Mouse (Mus musculus) CH12.LX (cell line): Measurements from ENCODE around the gene Slc9c1. TPM values are rescaled to one million over a fixed set of nuclear protein-coding genes. Genes with fewer than 3 reads are reported as not detected.

ENCODE experiments used
- DNase-seq: peaks from one replicate; pipeline ENCODE4 v3.0.0-alpha.2; 2013; ENCODE audit errors: extremely low read depth
- H3K27ac ChIP-seq: 2 replicates; pipeline ENCODE4 v1.5.1; 2012; ENCODE audit warnings: low read depth, mild to moderate bottlenecking, control low read depth, moderate library complexity; ENCODE audit not compliant: insufficient read depth
- H3K27me3 ChIP-seq: replicated peaks from 2 replicates; pipeline ENCODE3; 2012; ENCODE audit warnings: inconsistent platforms
- H3K36me3 ChIP-seq, 2 experiments: replicated peaks in 1 of 2; 2 replicates each; pipeline versions ENCODE3 to v1.6.1; 2012; ENCODE audit warnings: inconsistent platforms in 1 of 2, low read length in 1 of 2, mild to moderate bottlenecking in 1 of 2, mixed read lengths in 1 of 2, moderate library complexity in 1 of 2; ENCODE audit not compliant: control insufficient read depth in 1 of 2, insufficient read depth in 1 of 2
- H3K4me1 ChIP-seq, 2 experiments: 2 replicates each; pipeline ENCODE4 v1.6.1; 2012; ENCODE audit warnings: inconsistent platforms in 1 of 2, moderate library complexity in 1 of 2; ENCODE audit not compliant: insufficient read depth in 2 of 2, control insufficient read depth in 1 of 2
- H3K4me2 ChIP-seq: 2 replicates; pipeline ENCODE4 v1.6.1; 2012; ENCODE audit warnings: low read depth, mild to moderate bottlenecking, control low read depth; ENCODE audit not compliant: poor library complexity, insufficient read depth, severe bottlenecking
- H3K4me3 ChIP-seq, 3 experiments: fragments of 150-350 bp in 1 of 3; sonication (generic) in 1 of 3; replicated peaks in 1 of 3; 2 replicates each; pipeline versions ENCODE3 to v1.5.1; 2011 to 2012; ENCODE audit warnings: low read depth in 2 of 3, low read length in 2 of 3, mild to moderate bottlenecking in 2 of 3, moderate library complexity in 2 of 3, control low read depth in 1 of 3, improper control_type of control experiment in 1 of 3, inconsistent platforms in 1 of 3, mixed read lengths in 1 of 3; ENCODE audit not compliant: poor library complexity in 1 of 3
- H3K79me2 ChIP-seq: replicated peaks from 2 replicates; pipeline ENCODE4 v1.6.1; 2012; ENCODE audit warnings: mild to moderate bottlenecking, moderate library complexity; ENCODE audit not compliant: control insufficient read depth, poor library complexity, insufficient read depth, severe bottlenecking; ENCODE audit errors: extremely low read depth
- H3K9ac ChIP-seq: 2 replicates; pipeline ENCODE4 v1.6.1; 2012; ENCODE audit warnings: low read depth, mild to moderate bottlenecking, control low read depth, moderate library complexity; ENCODE audit not compliant: insufficient read depth
- H3K9me3 ChIP-seq: replicated peaks from 2 replicates; pipeline ENCODE3; 2012; ENCODE audit warnings: low read length, inconsistent platforms, mixed read lengths
- BHLHE40 ChIP-seq: IDR thresholded peaks from 2 replicates; pipeline ENCODE4 v1.6.1; 2011; ENCODE audit warnings: mild to moderate bottlenecking, low read depth, low read length, improper control_type of control experiment
- CTCF ChIP-seq, 2 experiments: IDR thresholded peaks in 1 of 2; conservative IDR thresholded peaks in 1 of 2; 2 replicates each; pipeline ENCODE4 v1.5.1; 2011 to 2012; ENCODE audit warnings: low read depth in 2 of 2, low read length in 2 of 2, improper control_type of control experiment in 1 of 2, inconsistent platforms in 1 of 2, mild to moderate bottlenecking in 1 of 2, moderate library complexity in 1 of 2
- E2F4 ChIP-seq: IDR thresholded peaks from 2 replicates; pipeline ENCODE4 v1.6.1; 2011; ENCODE audit warnings: low read depth, low read length, improper control_type of control experiment; ENCODE audit not compliant: insufficient replicate concordance
- ELF1 ChIP-seq: IDR thresholded peaks from 2 replicates; pipeline ENCODE4 v1.6.1; 2014; ENCODE audit warnings: low read depth, mild to moderate bottlenecking, inconsistent platforms, low read length, improper control_type of control experiment
- EP300 ChIP-seq: IDR thresholded peaks from 2 replicates; pipeline ENCODE4 v1.6.1; 2011; ENCODE audit warnings: low read length, improper control_type of control experiment
- ETS1 ChIP-seq: conservative IDR thresholded peaks from 2 replicates; pipeline ENCODE4 v1.6.1; 2012; ENCODE audit warnings: low read depth, mild to moderate bottlenecking, inconsistent platforms, low read length, improper control_type of control experiment, moderate library complexity
- GABPA ChIP-seq: IDR thresholded peaks from 2 replicates; pipeline ENCODE4 v1.6.1; 2012; ENCODE audit warnings: low read depth, low read length, improper control_type of control experiment, inconsistent platforms; ENCODE audit not compliant: insufficient replicate concordance
- HCFC1 ChIP-seq: IDR thresholded peaks from 2 replicates; pipeline ENCODE4 v1.6.1; 2012; ENCODE audit warnings: low read depth, mild to moderate bottlenecking, inconsistent platforms, low read length, improper control_type of control experiment
- IRF4 ChIP-seq: IDR thresholded peaks from 2 replicates; pipeline ENCODE4 v1.6.1; 2014; ENCODE audit warnings: low read depth, mild to moderate bottlenecking, inconsistent platforms, low read length, improper control_type of control experiment
- JUND ChIP-seq: conservative IDR thresholded peaks from 2 replicates; pipeline ENCODE4 v1.6.1; 2011; ENCODE audit warnings: low read depth, low read length, improper control_type of control experiment
- MAFK ChIP-seq: IDR thresholded peaks from 2 replicates; pipeline ENCODE4 v1.6.1; 2011; ENCODE audit warnings: low read length, improper control_type of control experiment; ENCODE audit not compliant: insufficient replicate concordance
- MAX ChIP-seq: IDR thresholded peaks from 2 replicates; pipeline ENCODE4 v1.6.1; 2011; ENCODE audit warnings: low read length, improper control_type of control experiment
- MAZ ChIP-seq: IDR thresholded peaks from 2 replicates; pipeline ENCODE4 v1.6.1; 2012; ENCODE audit warnings: low read depth, mild to moderate bottlenecking, inconsistent platforms, low read length, improper control_type of control experiment, moderate library complexity
- MEF2A ChIP-seq: IDR thresholded peaks from 2 replicates; pipeline ENCODE4 v1.6.1; 2014; ENCODE audit warnings: low read depth, mild to moderate bottlenecking, inconsistent platforms, low read length, improper control_type of control experiment, borderline replicate concordance
- MXI1 ChIP-seq: IDR thresholded peaks from 2 replicates; pipeline ENCODE4 v1.6.1; 2011; ENCODE audit warnings: mild to moderate bottlenecking, low read depth, low read length, improper control_type of control experiment
- MYC ChIP-seq: IDR thresholded peaks from 2 replicates; pipeline ENCODE4 v1.6.1; 2011; ENCODE audit warnings: low read depth, mild to moderate bottlenecking, improper control_type of control experiment, low read length
- NELFE ChIP-seq: IDR thresholded peaks from 2 replicates; pipeline ENCODE4 v1.6.1; 2011; ENCODE audit warnings: low read depth, low read length, improper control_type of control experiment
- NRF1 ChIP-seq: IDR thresholded peaks from 2 replicates; pipeline ENCODE4 v1.6.1; 2014; ENCODE audit warnings: low read depth, mild to moderate bottlenecking, inconsistent platforms, low read length, improper control_type of control experiment, moderate library complexity
- POLR2AphosphoS2 ChIP-seq: IDR thresholded peaks from 2 replicates; pipeline ENCODE4 v1.6.1; 2011; ENCODE audit warnings: low read depth, low read length, improper control_type of control experiment
- RCOR1 ChIP-seq: conservative IDR thresholded peaks from 2 replicates; pipeline ENCODE4 v1.6.1; 2012; ENCODE audit warnings: low read depth, mild to moderate bottlenecking, inconsistent platforms, low read length, improper control_type of control experiment
- SIN3A ChIP-seq: IDR thresholded peaks from 2 replicates; pipeline ENCODE4 v1.6.1; 2012; ENCODE audit warnings: low read length, improper control_type of control experiment, inconsistent platforms
- SMC3 ChIP-seq: IDR thresholded peaks from 2 replicates; pipeline ENCODE4 v1.6.1; 2011; ENCODE audit warnings: low read depth, low read length, improper control_type of control experiment
- TCF12 ChIP-seq: IDR thresholded peaks from 2 replicates; pipeline ENCODE4 v1.6.1; 2014; ENCODE audit warnings: low read depth, mild to moderate bottlenecking, inconsistent platforms, low read length, improper control_type of control experiment
- UBTF ChIP-seq: IDR thresholded peaks from 2 replicates; pipeline ENCODE4 v1.6.1; 2012; ENCODE audit warnings: low read depth, mild to moderate bottlenecking, inconsistent platforms, low read length, improper control_type of control experiment, moderate library complexity
- ZC3H11A ChIP-seq: IDR thresholded peaks from 2 replicates; pipeline ENCODE4 v1.6.1; 2012; ENCODE audit warnings: low read depth, mild to moderate bottlenecking, inconsistent platforms, low read length, improper control_type of control experiment
- ZNF384 ChIP-seq: IDR thresholded peaks from 2 replicates; pipeline ENCODE4 v1.6.1; 2012; ENCODE audit warnings: low read depth, low read length, improper control_type of control experiment, inconsistent platforms
- dilution Hi-C: fragments of 300-500 bp; cut with MboI; formaldehyde crosslinking; loops from 2 replicates; pipeline ENCODE4 v1.14.3; 2020; ENCODE audit warnings: low sequenced_read_pairs; ENCODE audit not compliant: extremely low pct_unique_long_range_greater_than_20kb, extremely low pct_ligation_motif_present
- in situ Hi-C: fragments of 300-500 bp; cut with MboI; formaldehyde crosslinking; loops from 3 replicates; pipeline ENCODE4 v1.14.3; 2019; ENCODE audit warnings: low sequenced_read_pairs, low pct_ligation_motif_present, low pct_unique_long_range_greater_than_20kb, mixed read lengths
- polyA plus RNA-seq: library from polyadenylated mRNA; unstranded; fragments of >175 nt; gene quantifications from 2 replicates; pipeline ENCODE4 v1.2.1, GENCODE M21; 2012; ENCODE audit warnings: low read depth; ENCODE audit not compliant: insufficient read length
- total RNA-seq, 2 experiments: library from RNA; depleted of rRNA; stranded (reverse); fragments of 300-350 nt in 1 of 2; fragments of >200 nt in 1 of 2; gene quantifications; 2 replicates each; pipeline ENCODE4 v1.2.3; 2012 to 2014

The Slc9c1 gene
- total and polyA plus RNA-seq, 3 experiments = not detected

DNA sequence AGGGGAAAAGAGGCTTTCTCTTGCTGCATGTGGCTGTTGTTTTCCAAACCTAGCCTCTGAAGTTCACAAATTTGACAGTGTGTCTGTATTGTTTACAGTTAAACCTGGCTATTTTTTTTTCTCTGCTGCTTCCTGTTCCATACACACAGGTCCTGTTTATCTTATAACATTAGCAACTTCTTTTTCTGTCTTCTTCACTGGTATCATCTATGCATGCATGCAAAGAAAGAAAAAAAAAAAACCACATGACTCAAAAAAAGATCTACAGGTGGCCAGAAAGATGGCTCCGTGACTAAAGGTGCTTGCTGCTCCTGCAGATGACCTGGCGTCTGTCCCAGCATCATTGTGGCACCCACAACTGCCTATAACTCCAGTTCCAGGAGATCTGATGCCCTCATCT lies 90.2 kb downstream of the Slc9c1 start (continued):
- TF ChIP-seq ELF1 (no peak), ETS1 (peak; percentile 17; the same call in 1 of the 2 replicates), EP300 (peak; percentile 70), BHLHE40 (peak; percentile 41; the same call in 1 of the 2 replicates), GABPA (no peak)

DNA sequence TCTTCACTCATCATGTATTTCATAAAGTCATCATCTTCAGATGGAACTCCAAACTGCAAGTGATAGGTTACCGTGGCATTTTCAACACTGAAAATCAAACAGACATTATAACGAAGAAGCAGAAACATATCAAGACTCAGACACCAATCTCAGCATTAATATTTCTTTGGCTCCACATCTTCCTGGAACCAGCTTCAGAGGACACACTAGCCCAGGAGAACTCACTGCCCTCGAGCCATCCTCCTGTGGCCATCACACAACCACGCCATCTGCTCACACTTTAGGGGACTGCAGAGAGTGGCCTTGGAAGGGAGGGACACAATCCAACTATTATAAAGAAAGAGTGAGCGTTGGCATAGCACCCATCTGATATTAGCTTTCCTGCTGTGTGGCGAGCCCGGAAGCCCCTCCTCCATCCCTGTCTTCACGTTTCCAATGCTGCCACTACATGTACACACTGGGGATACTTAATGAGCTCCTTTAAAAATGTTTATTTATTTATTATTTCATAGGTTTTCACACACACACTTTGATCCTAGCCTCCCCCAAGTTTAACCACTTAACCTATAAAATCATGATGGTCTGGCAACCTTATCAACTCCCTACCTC lies 94.5 kb downstream of the Slc9c1 start:
- no peak for DNase-seq
- TF ChIP-seq MAFK (no peak), IRF4 (no peak), NRF1 (no peak), POLR2AphosphoS2 (no peak), MEF2A (no peak), CTCF (conservative IDR thresholded peaks at IDR 0.05 in 1 of 2, IDR thresholded peaks at IDR 0.05 in 1 of 2; ENCODE audit: low read depth in 2 of 2, low read length in 2 of 2) (0 out of 4 replicates have a peak, but pooled peaks of 1 of the 2 experiments have one; percentile 1)

DNA sequence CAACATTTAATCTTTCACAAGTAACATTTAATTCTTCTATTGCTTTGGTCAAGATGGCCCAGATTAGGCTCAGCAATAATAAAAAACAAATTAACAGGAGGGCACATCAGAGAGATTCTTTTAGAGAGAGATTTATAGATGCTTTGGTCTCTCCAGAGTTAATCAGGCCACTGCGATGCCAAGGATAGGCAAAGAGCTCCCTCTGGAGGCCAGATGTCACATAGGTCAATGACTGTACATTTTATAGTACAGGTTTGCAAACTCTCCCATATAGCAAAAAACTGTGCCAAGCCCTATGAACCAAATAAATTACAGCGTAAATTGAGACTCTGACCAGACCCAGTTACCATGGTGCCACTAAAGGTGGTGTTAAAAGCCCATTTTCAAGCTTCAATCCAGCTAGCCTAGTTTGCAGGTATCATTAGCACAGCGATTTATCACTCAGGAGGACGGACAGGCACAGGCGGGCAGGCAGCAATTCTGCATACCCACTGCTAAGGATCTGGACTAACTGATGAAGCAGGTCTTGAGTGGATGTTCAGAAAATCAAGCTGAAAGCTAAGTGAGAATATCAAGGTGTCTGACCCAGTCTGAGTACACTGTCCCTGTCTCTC lies 95.3 kb downstream of the Slc9c1 start:
- no peak overlapping the region for H3K4me2 ChIP-seq
- no peaks in the 10 kb centered on the region for H3K36me3 ChIP-seq
- in situ Hi-C loops (loop anchor here (5.0 to 25.0 kb wide), 3 partner anchors 46 to 433 kb away; no protein-coding TSS in a partner anchor), dilution Hi-C loops (no loop called here)
- no peaks in the 10 kb centered on the region for H3K27me3 ChIP-seq
- peak; percentile 76 for DNase-seq
- no peaks in the 10 kb centered on the region for H3K79me2 ChIP-seq
- H3K27ac ChIP-seq = no peak overlapping the region
- H3K9me3 ChIP-seq = no peaks in the 10 kb centered on the region
- peaks cover 0 to 1% of the 10 kb centered on the region in 2 experiments; a peak in 2 of 4 replicates for H3K4me1 ChIP-seq
- H3K9ac ChIP-seq = no peak overlapping the region
- H3K4me3 ChIP-seq = no peak overlapping the region
- TF ChIP-seq SMC3 = peak; percentile 96
- TF ChIP-seq NELFE = peak; percentile 55; the same call in 1 of the 2 replicates
- TF ChIP-seq TCF12 = 0 out of 2 replicates have a peak, but pooled peaks have one; percentile 17
- TF ChIP-seq HCFC1 = no peak; the same call in 1 of the 2 replicates
- TF ChIP-seq MYC = no peak
- peak; percentile 88 to 98 for TF ChIP-seq CTCF (conservative IDR thresholded peaks at IDR 0.05 in 1 of 2, IDR thresholded peaks at IDR 0.05 in 1 of 2; ENCODE audit: low read depth in 2 of 2, low read length in 2 of 2)
- 0 out of 2 replicates have a peak, but pooled peaks have one; percentile 23 for TF ChIP-seq NRF1
- TF ChIP-seq ZNF384 = peak; percentile 33; the same call in 1 of the 2 replicates
- peak; percentile 42; the same call in 1 of the 2 replicates for TF ChIP-seq MAZ
- TF ChIP-seq BHLHE40 = 0 out of 2 replicates have a peak, but pooled peaks have one; percentile 18
- 0 out of 2 replicates have a peak, but pooled peaks have one; percentile 30 for TF ChIP-seq MAX
- peak; percentile 66; the same call in 1 of the 2 replicates for TF ChIP-seq E2F4
- TF ChIP-seq UBTF = no peak
- TF ChIP-seq ZC3H11A = peak; percentile 89
- TF ChIP-seq IRF4 = peak; percentile 56; the same call in 1 of the 2 replicates
- TF ChIP-seq JUND = peak; percentile 61; the same call in 1 of the 2 replicates
- 0 out of 2 replicates have a peak, but pooled peaks have one; percentile 10 for TF ChIP-seq MAFK
- TF ChIP-seq RCOR1 = no peak
- TF ChIP-seq SIN3A = peak; percentile 59; the same call in 1 of the 2 replicates
- no peak for TF ChIP-seq MXI1

More for the DNA sequence above, 94.5 kb downstream of the Slc9c1 start:
- Histone ChIP-seq H3K4me2 (no peak overlapping the region), H3K27me3 (no peaks in the 10 kb centered on the region), H3K9ac (no peak overlapping the region), H3K4me3 (no peak overlapping the region), H3K27ac (no peak overlapping the region), H3K4me1 (peaks cover 0 to 9% of the 10 kb centered on the region in 2 experiments; a peak in 2 of 4 replicates), H3K9me3 (no peaks in the 10 kb centered on the region), H3K79me2 (no peaks in the 10 kb centered on the region), H3K36me3 (no peaks in the 10 kb centered on the region)
- in situ Hi-C loops (loop anchor here (5.0 to 25.0 kb wide), 3 partner anchors 45 to 432 kb away; no protein-coding TSS in a partner anchor), dilution Hi-C loops (no loop called here)
